Mouse (Mus musculus): Measurements from ENCODE around the gene Jun. TPM values are rescaled to one million over a fixed set of nuclear protein-coding genes. Genes with fewer than 3 reads are reported as not detected.

Jun gene
- polyA plus RNA-seq (2012; rRNA removed), result 4.1 and 5.1 TPM in 2 replicates

- H3K4me1 ChIP-seq (ENCODE audit: control insufficient read depth, insufficient read depth, low read length), result peaks cover 31% of the 10 kb centered on the region
- H3K4me3 ChIP-seq (ENCODE audit: control insufficient read depth, low read depth, low read length), result peak within 1 kb of the TSS; percentile 87
- peak; percentile 95 for TF ChIP-seq POLR2A (IDR thresholded peaks at IDR 0.05; ENCODE audit: control insufficient read depth, low read depth, low read length)
- no peak for TF ChIP-seq CTCF (IDR thresholded peaks at IDR 0.05; ENCODE audit: control insufficient read depth, insufficient read depth, insufficient replicate concordance, low read depth, low read length)
- H3K27ac ChIP-seq (ENCODE audit: control insufficient read depth, insufficient read depth, low read depth, low read length), result peak within 1 kb of the TSS; percentile 94
- no peaks in the 10 kb centered on the region for H3K36me3 ChIP-seq (ENCODE audit: control insufficient read depth, insufficient read depth, low read length)
- H3K27me3 ChIP-seq (ENCODE audit: control insufficient read depth, insufficient read depth, low read length), result no peaks in the 10 kb centered on the region
These were observed at the start of gene Jun for GRCm38 (mm10) chr4:95052025-95052899. TSS of gene Jun (minus strand) at chr4:95052222.

- Histone ChIP-seq H3K36me3 (ENCODE audit: control insufficient read depth, insufficient read depth, low read length) (no peaks in the 10 kb centered on the region), H3K27me3 (ENCODE audit: control insufficient read depth, insufficient read depth, low read length) (no peaks in the 10 kb centered on the region), H3K4me3 (ENCODE audit: control insufficient read depth, low read depth, low read length) (no peak overlapping the region), H3K27ac (ENCODE audit: control insufficient read depth, insufficient read depth, low read depth, low read length) (no peak overlapping the region), H3K4me1 (ENCODE audit: control insufficient read depth, insufficient read depth, low read length) (peaks cover 11% of the 10 kb centered on the region)
- TF ChIP-seq POLR2A (IDR thresholded peaks at IDR 0.05; ENCODE audit: control insufficient read depth, low read depth, low read length), result no peak
These were observed 49.7 kb upstream of the Jun start for GRCm38 (mm10) chr4:95101684-95102083.

- Histone ChIP-seq H3K4me3 (ENCODE audit: control insufficient read depth, low read depth, low read length) (no peak overlapping the region), H3K36me3 (ENCODE audit: control insufficient read depth, insufficient read depth, low read length) (no peaks in the 10 kb centered on the region), H3K27ac (ENCODE audit: control insufficient read depth, insufficient read depth, low read depth, low read length) (no peak overlapping the region), H3K4me1 (ENCODE audit: control insufficient read depth, insufficient read depth, low read length) (peaks cover 4% of the 10 kb centered on the region), H3K27me3 (ENCODE audit: control insufficient read depth, insufficient read depth, low read length) (no peaks in the 10 kb centered on the region)
- TF ChIP-seq CTCF (IDR thresholded peaks at IDR 0.05; ENCODE audit: control insufficient read depth, insufficient read depth, insufficient replicate concordance, low read depth, low read length) (no peak), POLR2A (IDR thresholded peaks at IDR 0.05; ENCODE audit: control insufficient read depth, low read depth, low read length) (no peak)
These were observed 48.7 kb upstream of the Jun start for GRCm38 (mm10) chr4:95100694-95101093.

- TF ChIP-seq POLR2A (IDR thresholded peaks at IDR 0.05; ENCODE audit: control insufficient read depth, low read depth, low read length), result no peak
- TF ChIP-seq CTCF (IDR thresholded peaks at IDR 0.05; ENCODE audit: control insufficient read depth, insufficient read depth, insufficient replicate concordance, low read depth, low read length), result no peak
- H3K36me3 ChIP-seq (ENCODE audit: control insufficient read depth, insufficient read depth, low read length), result no peaks in the 10 kb centered on the region
- no peak overlapping the region for H3K27ac ChIP-seq (ENCODE audit: control insufficient read depth, insufficient read depth, low read depth, low read length)
- no peaks in the 10 kb centered on the region for H3K27me3 ChIP-seq (ENCODE audit: control insufficient read depth, insufficient read depth, low read length)
- no peak overlapping the region for H3K4me3 ChIP-seq (ENCODE audit: control insufficient read depth, low read depth, low read length)
- no peaks in the 10 kb centered on the region for H3K4me1 ChIP-seq (ENCODE audit: control insufficient read depth, insufficient read depth, low read length)
These were observed 47.4 kb upstream of the Jun start for GRCm38 (mm10) chr4:95099373-95099772.

- H3K27ac ChIP-seq (ENCODE audit: control insufficient read depth, insufficient read depth, low read depth, low read length), result no peak overlapping the region
- H3K27me3 ChIP-seq (ENCODE audit: control insufficient read depth, insufficient read depth, low read length), result no peaks in the 10 kb centered on the region
- TF ChIP-seq POLR2A (IDR thresholded peaks at IDR 0.05; ENCODE audit: control insufficient read depth, low read depth, low read length) (no peak), CTCF (IDR thresholded peaks at IDR 0.05; ENCODE audit: control insufficient read depth, insufficient read depth, insufficient replicate concordance, low read depth, low read length) (no peak)
- H3K36me3 ChIP-seq (ENCODE audit: control insufficient read depth, insufficient read depth, low read length), result no peaks in the 10 kb centered on the region
- H3K4me1 ChIP-seq (ENCODE audit: control insufficient read depth, insufficient read depth, low read length), result no peaks in the 10 kb centered on the region
- H3K4me3 ChIP-seq (ENCODE audit: control insufficient read depth, low read depth, low read length), result no peak overlapping the region
These were observed 46.7 kb upstream of the Jun start for GRCm38 (mm10) chr4:95098722-95099097.

- H3K4me1 ChIP-seq (ENCODE audit: control insufficient read depth, insufficient read depth, low read length), result no peaks in the 10 kb centered on the region
- H3K36me3 ChIP-seq (ENCODE audit: control insufficient read depth, insufficient read depth, low read length), result no peaks in the 10 kb centered on the region
- no peaks in the 10 kb centered on the region for H3K27me3 ChIP-seq (ENCODE audit: control insufficient read depth, insufficient read depth, low read length)
- no peak overlapping the region for H3K4me3 ChIP-seq (ENCODE audit: control insufficient read depth, low read depth, low read length)
- H3K27ac ChIP-seq (ENCODE audit: control insufficient read depth, insufficient read depth, low read depth, low read length), result no peak overlapping the region
- TF ChIP-seq POLR2A (IDR thresholded peaks at IDR 0.05; ENCODE audit: control insufficient read depth, low read depth, low read length), result no peak
- TF ChIP-seq CTCF (IDR thresholded peaks at IDR 0.05; ENCODE audit: control insufficient read depth, insufficient read depth, insufficient replicate concordance, low read depth, low read length), result no peak
These were observed 46.1 kb upstream of the Jun start for GRCm38 (mm10) chr4:95097942-95098721.

- Histone ChIP-seq H3K27ac (ENCODE audit: control insufficient read depth, insufficient read depth, low read depth, low read length) (no peak overlapping the region), H3K4me3 (ENCODE audit: control insufficient read depth, low read depth, low read length) (no peak overlapping the region), H3K36me3 (ENCODE audit: control insufficient read depth, insufficient read depth, low read length) (no peaks in the 10 kb centered on the region), H3K27me3 (ENCODE audit: control insufficient read depth, insufficient read depth, low read length) (no peaks in the 10 kb centered on the region), H3K4me1 (ENCODE audit: control insufficient read depth, insufficient read depth, low read length) (no peaks in the 10 kb centered on the region)
- TF ChIP-seq POLR2A (IDR thresholded peaks at IDR 0.05; ENCODE audit: control insufficient read depth, low read depth, low read length) (no peak), CTCF (IDR thresholded peaks at IDR 0.05; ENCODE audit: control insufficient read depth, insufficient read depth, insufficient replicate concordance, low read depth, low read length) (no peak)
These were observed 44.7 kb upstream of the Jun start for GRCm38 (mm10) chr4:95096731-95097130.

All from testis, adult 2 months (tissue).